ENCODE assay signal across 8 mouse cellular contexts in genomic region chr17:15498753-15499113, GRCm38 (mm10). TPM values are rescaled to one million over a fixed set of nuclear protein-coding genes. Genes with fewer than 3 reads are reported as not detected.
DNase-seq lines count a peak whose midpoint lies in the region; ATAC-seq lines count a peak whose summit lies in the region.

No protein-coding gene starts in this region.

- H3K27ac ChIP-seq in midbrain, embryonic 10.5 days (replicated peaks): peak overlapping the region; percentile 94; the same call in 1 of the 2 replicates

- peak overlapping the region; percentile 89 for H3K4me3 ChIP-seq in midbrain, embryonic 10.5 days

- peaks cover 37% of the 10 kb centered on the region for H3K36me3 ChIP-seq in midbrain, embryonic 10.5 days

- DNase-seq in left cerebral cortex, postnatal 10 days (ENCODE audit: extremely low spot score in 1 of 2, low spot score in 2 of 2): peak; percentile 10 to 22
- no peak for DNase-seq in left cerebral cortex, postnatal 4 days
- peak; percentile 54 for DNase-seq in cerebellum, adult 9-11 months
- peak; percentile 13 for DNase-seq in heart, postnatal 4 days
- DNase-seq in midbrain, embryonic 10.5 days (ENCODE audit: low spot score): no peak
- DNase-seq in embryo, embryonic 10 days (ENCODE audit: low spot score): no peak
- DNase-seq in layer of hippocampus, adult 18-20 months (ENCODE audit: low spot score in 2 of 2): no peak

- no peaks in the 10 kb centered on the region for H3K27me3 ChIP-seq in midbrain, embryonic 10.5 days (ENCODE audit: low read depth, poor library complexity, severe bottlenecking)

- ATAC-seq in activated CD4-positive, CD25-positive, alpha-beta regulatory T cell, adult 4 months: no peak

- WGBS in midbrain, embryonic 10.5 days: 41% methylated on average over 7 of the region's 7 CpGs

- H3K9me3 ChIP-seq in midbrain, embryonic 10.5 days (replicated peaks): no peaks in the 10 kb centered on the region

- peaks cover 39% of the 10 kb centered on the region for H3K4me1 ChIP-seq in midbrain, embryonic 10.5 days

- intact Hi-C loops in left cerebral cortex, postnatal 10 days (cut with DNase I): no loop called here
- intact Hi-C loops in left cerebral cortex, postnatal 4 days (cut with DNase I): no loop called here

RNA-seq across cellular contexts. Expression of gene Psmb1, which starts 0.8 kb away (rescaled TPM):
- total RNA-seq in left cerebral cortex, postnatal 10 days (2021): 100 to 1,000 TPM; 133 to 148 TPM
- total RNA-seq in left cerebral cortex, postnatal 4 days (2021): 100 to 1,000 TPM; 135 to 138 TPM
- 100 to 1,000 TPM; 141 to 145 TPM for total RNA-seq in heart, postnatal 4 days (2021)
- polyA plus RNA-seq in midbrain, embryonic 10.5 days (2016; fragmentation: Nextera tagmentation; extraction: Ambion mirVana): 279 and 297 TPM in 2 replicates
- polyA plus RNA-seq in activated CD4-positive, CD25-positive, alpha-beta regulatory T cell, adult 4 months (2017; shearing (Covaris generic)): 100 to 1,000 TPM; 384 to 432 TPM
- 100 to 1,000 TPM; 127 to 129 TPM for total RNA-seq in layer of hippocampus, adult 18-20 months (2021)

RNA-seq across cellular contexts. Expression of gene Tbp, which starts 1.0 kb away (rescaled TPM):
- total RNA-seq in left cerebral cortex, postnatal 10 days (2021): 10 to 100 TPM; 25.6 to 30.0 TPM
- total RNA-seq in left cerebral cortex, postnatal 4 days (2021): 10 to 100 TPM; 38.1 to 38.4 TPM
- 10 to 100 TPM; 17.2 to 18.0 TPM for total RNA-seq in heart, postnatal 4 days (2021)
- polyA plus RNA-seq in midbrain, embryonic 10.5 days (2016; fragmentation: Nextera tagmentation; extraction: Ambion mirVana): 67.7 and 71.9 TPM in 2 replicates
- 10 to 100 TPM; 43.5 to 57.4 TPM for polyA plus RNA-seq in activated CD4-positive, CD25-positive, alpha-beta regulatory T cell, adult 4 months (2017; shearing (Covaris generic))
- 10 to 100 TPM; 26.6 to 33.7 TPM for total RNA-seq in layer of hippocampus, adult 18-20 months (2021)

RNA-seq across cellular contexts. Expression of gene Pdcd2, which starts 28.4 kb away (rescaled TPM):
- 10 to 100 TPM; 15.0 to 17.5 TPM for total RNA-seq in left cerebral cortex, postnatal 10 days (2021)
- total RNA-seq in left cerebral cortex, postnatal 4 days (2021): 10 to 100 TPM; 23.2 to 24.3 TPM
- 10 to 100 TPM; 19.5 to 21.7 TPM for total RNA-seq in heart, postnatal 4 days (2021)
- polyA plus RNA-seq in midbrain, embryonic 10.5 days (2016; fragmentation: Nextera tagmentation; extraction: Ambion mirVana): 47.1 and 52.9 TPM in 2 replicates
- polyA plus RNA-seq in activated CD4-positive, CD25-positive, alpha-beta regulatory T cell, adult 4 months (2017; shearing (Covaris generic)): 10 to 100 TPM; 17.2 to 34.8 TPM
- total RNA-seq in layer of hippocampus, adult 18-20 months (2021): 10 to 100 TPM; 18.5 to 19.5 TPM

Comparison
In these comparisons a context has a peak if more than half of its experiments do, and no peak if none do; other contexts are left out.
1. DNase-seq: peak in left cerebral cortex, postnatal 10 days (2 of 2), cerebellum, adult 9-11 months (single experiment) and heart, postnatal 4 days (single experiment); none in left cerebral cortex, postnatal 4 days (single experiment), midbrain, embryonic 10.5 days (single experiment), embryo, embryonic 10 days (single experiment) and layer of hippocampus, adult 18-20 months (0 of 2).